In the genomic region with DNA sequence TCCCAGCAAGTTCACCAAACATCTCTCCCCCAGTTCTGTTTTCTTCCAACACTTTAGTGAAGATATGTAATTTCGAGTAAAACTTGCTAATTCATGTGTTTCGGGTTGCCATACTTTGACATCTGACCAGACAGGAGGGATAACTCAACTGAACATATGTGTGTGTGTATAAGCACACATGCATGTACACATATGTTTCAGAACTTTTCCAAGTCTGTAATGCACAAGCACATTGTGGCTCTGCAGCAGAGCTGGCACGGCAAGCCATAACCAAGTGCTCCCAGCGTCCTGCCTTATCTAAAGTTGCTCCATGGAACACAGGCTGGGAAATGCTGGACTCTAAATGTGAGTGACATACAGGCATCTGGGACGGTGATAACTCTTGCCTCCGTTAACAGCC, we compare ENCODE assay signal across 30 mouse cellular contexts.
DNase-seq lines count a peak whose midpoint lies in the region; ATAC-seq lines count a peak whose summit lies in the region.
"Had no signal": no experiment of that assay in that cellular context is flagged by ENCODE, and none has a peak within 500 bp of the region (broad histone marks: within the 10 kb centered on the region; RNA-seq: fewer than 3 reads in every experiment).

No protein-coding gene starts in this region.

- H3K9ac ChIP-seq in forebrain, embryonic 14.5 days (ENCODE audit: low read length), result no peak overlapping the region
- H3K9ac ChIP-seq in forebrain, embryonic 11.5 days (ENCODE audit: low read length), result no peak overlapping the region
- no peak overlapping the region for H3K9ac ChIP-seq in heart, embryonic 16.5 days (ENCODE audit: low read length)
- no peak overlapping the region for H3K9ac ChIP-seq in limb, embryonic 15.5 days
- H3K9ac ChIP-seq in liver, embryonic 15.5 days, result no peak overlapping the region
- H3K9ac ChIP-seq: embryonic facial prominence, embryonic 12.5 days; embryonic facial prominence, embryonic 15.5 days; hindbrain, embryonic 14.5 days had no signal

- H3K4me2 ChIP-seq in forebrain, embryonic 14.5 days (ENCODE audit: low read length), result no peak overlapping the region
- H3K4me2 ChIP-seq in forebrain, embryonic 11.5 days (ENCODE audit: low read depth, low read length, severe bottlenecking), result no peak overlapping the region
- H3K4me2 ChIP-seq in heart, embryonic 16.5 days (ENCODE audit: low read depth, low read length), result no peak overlapping the region
- H3K4me2 ChIP-seq in limb, embryonic 15.5 days, result no peak overlapping the region
- H3K4me2 ChIP-seq in liver, embryonic 15.5 days, result no peak overlapping the region
- H3K4me2 ChIP-seq: embryonic facial prominence, embryonic 12.5 days; embryonic facial prominence, embryonic 15.5 days; heart, embryonic 11.5 days; hindbrain, embryonic 14.5 days had no signal

- H3K4me1 ChIP-seq in forebrain, embryonic 14.5 days (ENCODE audit: control insufficient read depth, insufficient read depth, low read length), result peaks cover 20% of the 10 kb centered on the region
- 0 out of 2 replicates have a peak, but pooled peaks cover 4% of the 10 kb centered on the region for H3K4me1 ChIP-seq in forebrain, embryonic 11.5 days (replicated peaks; ENCODE audit: control insufficient read depth, insufficient read depth, low read length)
- H3K4me1 ChIP-seq in heart, embryonic 16.5 days (ENCODE audit: control insufficient read depth, insufficient read depth, low read length), result peaks cover 12% of the 10 kb centered on the region
- H3K4me1 ChIP-seq in limb, embryonic 15.5 days, result no peaks in the 10 kb centered on the region
- peaks cover 5% of the 10 kb centered on the region; the same call in 1 of the 2 replicates for H3K4me1 ChIP-seq in limb, embryonic 10.5 days
- peaks cover 14% of the 10 kb centered on the region for H3K4me1 ChIP-seq in liver, embryonic 15.5 days (replicated peaks)
- H3K4me1 ChIP-seq: embryonic facial prominence, embryonic 12.5 days; embryonic facial prominence, embryonic 15.5 days had no signal

- H3K36me3 ChIP-seq in forebrain, embryonic 14.5 days (ENCODE audit: control insufficient read depth, insufficient read depth, low read length), result no peaks in the 10 kb centered on the region
- no peaks in the 10 kb centered on the region for H3K36me3 ChIP-seq in forebrain, embryonic 11.5 days (ENCODE audit: control insufficient read depth, insufficient read depth, low read length)
- H3K36me3 ChIP-seq in heart, embryonic 16.5 days (ENCODE audit: control insufficient read depth, insufficient read depth), result no peaks in the 10 kb centered on the region
- H3K36me3 ChIP-seq in limb, embryonic 15.5 days, result 0 out of 2 replicates have a peak, but pooled peaks cover 4% of the 10 kb centered on the region
- H3K36me3 ChIP-seq in limb, embryonic 10.5 days, result no peaks in the 10 kb centered on the region
- H3K36me3 ChIP-seq in liver, embryonic 15.5 days (replicated peaks), result peaks cover 13% of the 10 kb centered on the region
- H3K36me3 ChIP-seq: embryonic facial prominence, embryonic 12.5 days; embryonic facial prominence, embryonic 15.5 days had no signal

- no peak overlapping the region for H3K4me3 ChIP-seq in forebrain, embryonic 14.5 days (ENCODE audit: low read depth, low read length)
- no peak overlapping the region for H3K4me3 ChIP-seq in forebrain, embryonic 11.5 days (ENCODE audit: low read depth, low read length)
- no peak overlapping the region for H3K4me3 ChIP-seq in heart, embryonic 16.5 days (ENCODE audit: low read length)
- H3K4me3 ChIP-seq in limb, embryonic 15.5 days, result no peak overlapping the region
- H3K4me3 ChIP-seq in limb, embryonic 10.5 days, result no peak overlapping the region
- H3K4me3 ChIP-seq in liver, embryonic 15.5 days (replicated peaks), result no peak overlapping the region
- H3K4me3 ChIP-seq: embryonic facial prominence, embryonic 12.5 days; embryonic facial prominence, embryonic 15.5 days; heart, adult 2 months had no signal

- intact Hi-C loops in heart, postnatal 14 days (cut with DNase I), result no loop called here

- H3K27me3 ChIP-seq in forebrain, embryonic 14.5 days (replicated peaks; ENCODE audit: control insufficient read depth, insufficient read depth, low read length), result no peaks in the 10 kb centered on the region
- no peaks in the 10 kb centered on the region for H3K27me3 ChIP-seq in forebrain, embryonic 11.5 days (ENCODE audit: control insufficient read depth, insufficient read depth, low read length)
- H3K27me3 ChIP-seq in heart, embryonic 16.5 days (ENCODE audit: control insufficient read depth, insufficient read depth, low read length), result no peaks in the 10 kb centered on the region
- H3K27me3 ChIP-seq in limb, embryonic 15.5 days, result no peaks in the 10 kb centered on the region
- no peaks in the 10 kb centered on the region for H3K27me3 ChIP-seq in limb, embryonic 10.5 days (ENCODE audit: low read depth, poor library complexity, severe bottlenecking)
- H3K27me3 ChIP-seq in liver, embryonic 15.5 days, result no peaks in the 10 kb centered on the region
- H3K27me3 ChIP-seq: CH12.LX; embryonic facial prominence, embryonic 12.5 days; embryonic facial prominence, embryonic 15.5 days; Patski had no signal

- no peak overlapping the region for H3K27ac ChIP-seq in forebrain, embryonic 14.5 days (ENCODE audit: low read depth, low read length)
- H3K27ac ChIP-seq in forebrain, embryonic 11.5 days (ENCODE audit: low read depth, low read length), result no peak overlapping the region
- H3K27ac ChIP-seq in heart, embryonic 16.5 days (ENCODE audit: low read length), result peak overlapping the region; percentile 8; the same call in 1 of the 2 replicates
- H3K27ac ChIP-seq in limb, embryonic 15.5 days, result peak overlapping the region; percentile 33; the same call in 1 of the 2 replicates
- no peak overlapping the region for H3K27ac ChIP-seq in limb, embryonic 10.5 days
- 0 out of 2 replicates have a peak overlapping the region, but pooled peaks have one; percentile 31 for H3K27ac ChIP-seq in liver, embryonic 15.5 days (replicated peaks)
- H3K27ac ChIP-seq: embryonic facial prominence, embryonic 12.5 days; embryonic facial prominence, embryonic 15.5 days; heart, adult 2 months; hindbrain, embryonic 14.5 days; hindbrain, postnatal 0 days had no signal

- peak; percentile 39 for DNase-seq in forebrain, embryonic 14.5 days (ENCODE audit: low spot score)
- no peak for DNase-seq in forebrain, embryonic 11.5 days (ENCODE audit: low spot score)
- DNase-seq in heart, postnatal 14 days, result no peak
- no peak for DNase-seq in limb, embryonic 10.5 days (ENCODE audit: low spot score)
- no peak for DNase-seq in liver
- DNase-seq: adrenal gland, postnatal 10 days; adrenal gland, postnatal 36 days; B cell, adult 2 months; cerebellum, adult 11 months; cerebellum, adult 2 months; cerebellum, adult 9-11 months; cerebellum, postnatal 25 days; gastrocnemius, postnatal 10 days; gastrocnemius, postnatal 36 days; heart, adult 2 months; heart, postnatal 36 days; kidney, adult 18-20 months had no signal

- WGBS in forebrain, embryonic 14.5 days, result 81% methylated on average over 6 of the region's 6 CpGs
- WGBS in forebrain, embryonic 11.5 days, result 84% methylated on average over 6 of the region's 6 CpGs
- 43% methylated on average over 6 of the region's 6 CpGs for WGBS in heart, embryonic 16.5 days
- WGBS in limb, embryonic 15.5 days, result 58% methylated on average over 6 of the region's 6 CpGs
- WGBS in limb, embryonic 10.5 days, result 71% methylated on average over 6 of the region's 6 CpGs
- WGBS in liver, embryonic 15.5 days (ENCODE audit: insufficient replicate concordance), result 57% methylated on average over 6 of the region's 6 CpGs

- ATAC-seq in forebrain, embryonic 14.5 days, result no peak
- no peak for ATAC-seq in forebrain, embryonic 11.5 days (replicated peaks; ENCODE audit: low FRiP score)
- ATAC-seq in heart, embryonic 16.5 days (replicated peaks; ENCODE audit: extremely low read depth, insufficient read depth, low FRiP score), result peak; percentile 60; the same call in 1 of the 2 replicates
- no peak for ATAC-seq in limb, embryonic 15.5 days (ENCODE audit: insufficient number of reproducible peaks, low FRiP score, low TSS enrichment, low read depth)
- no peak for ATAC-seq in liver, embryonic 15.5 days (ENCODE audit: insufficient read depth)
- ATAC-seq: hindbrain, postnatal 0 days; inflammation-experienced regulatory T-cells, adult 6 months; intestine, embryonic 16.5 days; Patski had no signal

- no peaks in the 10 kb centered on the region for H3K9me3 ChIP-seq in forebrain, embryonic 14.5 days (replicated peaks; ENCODE audit: control insufficient read depth, low read length)
- H3K9me3 ChIP-seq in forebrain, embryonic 11.5 days (ENCODE audit: control insufficient read depth, low read length), result no peaks in the 10 kb centered on the region
- H3K9me3 ChIP-seq in heart, embryonic 16.5 days (replicated peaks; ENCODE audit: control insufficient read depth, low read length), result no peaks in the 10 kb centered on the region
- H3K9me3 ChIP-seq in limb, embryonic 15.5 days, result no peaks in the 10 kb centered on the region
- H3K9me3 ChIP-seq in limb, embryonic 10.5 days (replicated peaks), result no peaks in the 10 kb centered on the region
- no peaks in the 10 kb centered on the region for H3K9me3 ChIP-seq in liver, embryonic 15.5 days (replicated peaks)
- H3K9me3 ChIP-seq: embryonic facial prominence, embryonic 12.5 days; embryonic facial prominence, embryonic 15.5 days; G1E had no signal

Comparison
In these comparisons a context has a peak if more than half of its experiments do, and no peak if none do; other contexts are left out.
1. H3K27ac ChIP-seq: peak in heart, embryonic 16.5 days (single experiment), limb, embryonic 15.5 days (single experiment) and liver, embryonic 15.5 days (single experiment); none in forebrain, embryonic 14.5 days (single experiment), forebrain, embryonic 11.5 days (single experiment) and limb, embryonic 10.5 days (single experiment).